Mouse (Mus musculus): Measurements from ENCODE around the gene Chn2. TPM values are rescaled to one million over a fixed set of nuclear protein-coding genes. Genes with fewer than 3 reads are reported as not detected.
A peak's percentile ranks its signal among the peaks of the same experiment; 100 is the strongest.

Gene Chn2
- polyA plus RNA-seq, 1 experiment from 2014 or later, result 9.4 TPM

- no peaks in the 10 kb centered on the region; the same call in 1 of the 2 replicates for H3K27me3 ChIP-seq (ENCODE audit: control insufficient read depth, insufficient read depth, low read depth, low read length)
- WGBS, result 68% methylated on average over 1 of the region's 1 CpGs
- no peak overlapping the region for H3K4me2 ChIP-seq (ENCODE audit: low read depth, low read length)
- no peak overlapping the region for H3K9ac ChIP-seq (ENCODE audit: low read length)
- H3K9me3 ChIP-seq (ENCODE audit: control insufficient read depth, low read length), result no peaks in the 10 kb centered on the region
- H3K27ac ChIP-seq (ENCODE audit: low read length), result no peak overlapping the region
- no peak for ATAC-seq (ENCODE audit: low read depth)
- H3K4me3 ChIP-seq (ENCODE audit: low read length), result no peak overlapping the region
- no peaks in the 10 kb centered on the region for H3K4me1 ChIP-seq (replicated peaks; ENCODE audit: control insufficient read depth, insufficient read depth, low read length)
- no peaks in the 10 kb centered on the region for H3K36me3 ChIP-seq (ENCODE audit: control insufficient read depth, insufficient read depth, low read length)
Observed at GRCm38 (mm10) chr6:54320236-54320635, 280.9 kb downstream of the Chn2 start.

GRCm38 (mm10) chr6:54325246-54325885, 286.0 kb downstream of the Chn2 start, which contains the start of gene Prr15:
Prr15 (plus strand) TSS chr6:54325835.
- Histone ChIP-seq H3K4me2 (ENCODE audit: low read depth, low read length) (peak within 1 kb of the TSS; percentile 96), H3K27ac (ENCODE audit: low read length) (no peak within 1 kb of the TSS), H3K9ac (ENCODE audit: low read length) (peak within 1 kb of the TSS; percentile 58), H3K4me3 (ENCODE audit: low read length) (peak within 1 kb of the TSS; percentile 49), H3K4me1 (replicated peaks; ENCODE audit: control insufficient read depth, insufficient read depth, low read length) (peaks cover 10% of the 10 kb centered on the region; the same call in 1 of the 2 replicates), H3K9me3 (ENCODE audit: control insufficient read depth, low read length) (no peaks in the 10 kb centered on the region), H3K27me3 (ENCODE audit: control insufficient read depth, insufficient read depth, low read depth, low read length) (peaks cover 9% of the 10 kb centered on the region), H3K36me3 (ENCODE audit: control insufficient read depth, insufficient read depth, low read length) (no peaks in the 10 kb centered on the region)
- ATAC-seq (ENCODE audit: low read depth), result no peak
- 24% methylated on average over 3 of the region's 3 CpGs for WGBS

- peak overlapping the region; percentile 96 for H3K4me2 ChIP-seq (ENCODE audit: low read depth, low read length)
- H3K27me3 ChIP-seq (ENCODE audit: control insufficient read depth, insufficient read depth, low read depth, low read length), result peaks cover 9% of the 10 kb centered on the region
- no peaks in the 10 kb centered on the region for H3K36me3 ChIP-seq (ENCODE audit: control insufficient read depth, insufficient read depth, low read length)
- 1% methylated on average over 53 of the region's 53 CpGs for WGBS
- H3K4me3 ChIP-seq (ENCODE audit: low read length), result peak overlapping the region; percentile 49
- peak; percentile 88 for ATAC-seq (ENCODE audit: low read depth)
- H3K9ac ChIP-seq (ENCODE audit: low read length), result peak overlapping the region; percentile 58
- no peaks in the 10 kb centered on the region for H3K9me3 ChIP-seq (ENCODE audit: control insufficient read depth, low read length)
- H3K27ac ChIP-seq (ENCODE audit: low read length), result no peak overlapping the region
- peaks cover 10% of the 10 kb centered on the region; the same call in 1 of the 2 replicates for H3K4me1 ChIP-seq (replicated peaks; ENCODE audit: control insufficient read depth, insufficient read depth, low read length)
Observed at GRCm38 (mm10) chr6:54326671-54327625, 287.6 kb downstream of the Chn2 start.

- under 1% methylated on average over 28 of the region's 28 CpGs for whole genome bisulfite sequencing
- ATAC-seq (ENCODE audit: low read depth), result peak; percentile 53
- Histone ChIP-seq H3K4me3 (ENCODE audit: low read length) (peak overlapping the region; percentile 49), H3K27ac (ENCODE audit: low read length) (no peak overlapping the region), H3K27me3 (ENCODE audit: control insufficient read depth, insufficient read depth, low read depth, low read length) (peaks cover 9% of the 10 kb centered on the region), H3K9ac (ENCODE audit: low read length) (peak overlapping the region; percentile 58), H3K36me3 (ENCODE audit: control insufficient read depth, insufficient read depth, low read length) (no peaks in the 10 kb centered on the region), H3K9me3 (ENCODE audit: control insufficient read depth, low read length) (no peaks in the 10 kb centered on the region), H3K4me2 (ENCODE audit: low read depth, low read length) (peak overlapping the region; percentile 96), H3K4me1 (replicated peaks; ENCODE audit: control insufficient read depth, insufficient read depth, low read length) (peaks cover 15% of the 10 kb centered on the region; the same call in 1 of the 2 replicates)
Observed at GRCm38 (mm10) chr6:54327626-54328003, 288.3 kb downstream of the Chn2 start.

- WGBS, result 90% methylated on average over 5 of the region's 5 CpGs
- peaks cover 9% of the 10 kb centered on the region for H3K27me3 ChIP-seq (ENCODE audit: control insufficient read depth, insufficient read depth, low read depth, low read length)
- no peak overlapping the region for H3K9ac ChIP-seq (ENCODE audit: low read length)
- H3K4me2 ChIP-seq (ENCODE audit: low read depth, low read length), result no peak overlapping the region
- no peak overlapping the region for H3K27ac ChIP-seq (ENCODE audit: low read length)
- H3K4me1 ChIP-seq (replicated peaks; ENCODE audit: control insufficient read depth, insufficient read depth, low read length), result peaks cover 15% of the 10 kb centered on the region; the same call in 1 of the 2 replicates
- ATAC-seq (ENCODE audit: low read depth), result no peak
- no peak overlapping the region for H3K4me3 ChIP-seq (ENCODE audit: low read length)
- no peaks in the 10 kb centered on the region for H3K9me3 ChIP-seq (ENCODE audit: control insufficient read depth, low read length)
- no peaks in the 10 kb centered on the region for H3K36me3 ChIP-seq (ENCODE audit: control insufficient read depth, insufficient read depth, low read length)
Observed at GRCm38 (mm10) chr6:54328783-54329182, 289.4 kb downstream of the Chn2 start.

- no peak overlapping the region for H3K4me3 ChIP-seq (ENCODE audit: low read length)
- WGBS, result 76% methylated on average over 3 of the region's 3 CpGs
- H3K36me3 ChIP-seq (ENCODE audit: control insufficient read depth, insufficient read depth, low read length), result no peaks in the 10 kb centered on the region
- peaks cover 15% of the 10 kb centered on the region; the same call in 1 of the 2 replicates for H3K4me1 ChIP-seq (replicated peaks; ENCODE audit: control insufficient read depth, insufficient read depth, low read length)
- no peak overlapping the region for H3K27ac ChIP-seq (ENCODE audit: low read length)
- no peak overlapping the region for H3K4me2 ChIP-seq (ENCODE audit: low read depth, low read length)
- H3K9ac ChIP-seq (ENCODE audit: low read length), result no peak overlapping the region
- H3K27me3 ChIP-seq (ENCODE audit: control insufficient read depth, insufficient read depth, low read depth, low read length), result peaks cover 9% of the 10 kb centered on the region
- no peak for ATAC-seq (ENCODE audit: low read depth)
- H3K9me3 ChIP-seq (ENCODE audit: control insufficient read depth, low read length), result no peaks in the 10 kb centered on the region
Observed at GRCm38 (mm10) chr6:54329598-54329997, 290.2 kb downstream of the Chn2 start.

GRCm38 (mm10) chr6:54330166-54330565, 290.8 kb downstream of the Chn2 start:
- Histone ChIP-seq H3K9ac (ENCODE audit: low read length) (no peak overlapping the region), H3K4me3 (ENCODE audit: low read length) (no peak overlapping the region), H3K36me3 (ENCODE audit: control insufficient read depth, insufficient read depth, low read length) (no peaks in the 10 kb centered on the region), H3K27me3 (ENCODE audit: control insufficient read depth, insufficient read depth, low read depth, low read length) (peaks cover 9% of the 10 kb centered on the region), H3K4me2 (ENCODE audit: low read depth, low read length) (no peak overlapping the region), H3K9me3 (ENCODE audit: control insufficient read depth, low read length) (no peaks in the 10 kb centered on the region), H3K27ac (ENCODE audit: low read length) (no peak overlapping the region), H3K4me1 (replicated peaks; ENCODE audit: control insufficient read depth, insufficient read depth, low read length) (peaks cover 15% of the 10 kb centered on the region; the same call in 1 of the 2 replicates)
- WGBS, result 74% methylated on average over 10 of the region's 10 CpGs
- no peak for ATAC-seq (ENCODE audit: low read depth)

GRCm38 (mm10) chr6:54331765-54332164, 292.4 kb downstream of the Chn2 start:
- Histone ChIP-seq H3K4me3 (ENCODE audit: low read length) (no peak overlapping the region), H3K4me2 (ENCODE audit: low read depth, low read length) (no peak overlapping the region), H3K36me3 (ENCODE audit: control insufficient read depth, insufficient read depth, low read length) (no peaks in the 10 kb centered on the region), H3K9ac (ENCODE audit: low read length) (no peak overlapping the region), H3K4me1 (replicated peaks; ENCODE audit: control insufficient read depth, insufficient read depth, low read length) (peaks cover 10% of the 10 kb centered on the region; the same call in 1 of the 2 replicates), H3K9me3 (ENCODE audit: control insufficient read depth, low read length) (no peaks in the 10 kb centered on the region), H3K27ac (ENCODE audit: low read length) (no peak overlapping the region), H3K27me3 (ENCODE audit: control insufficient read depth, insufficient read depth, low read depth, low read length) (peaks cover 4% of the 10 kb centered on the region; the same call in 1 of the 2 replicates)
- no peak for ATAC-seq (ENCODE audit: low read depth)
- WGBS, result 44% methylated on average over 10 of the region's 10 CpGs

- Histone ChIP-seq H3K27me3 (ENCODE audit: control insufficient read depth, insufficient read depth, low read depth, low read length) (0 out of 2 replicates have a peak, but pooled peaks cover 2% of the 10 kb centered on the region), H3K9me3 (ENCODE audit: control insufficient read depth, low read length) (no peaks in the 10 kb centered on the region), H3K4me1 (replicated peaks; ENCODE audit: control insufficient read depth, insufficient read depth, low read length) (0 out of 2 replicates have a peak, but pooled peaks cover 7% of the 10 kb centered on the region), H3K4me3 (ENCODE audit: low read length) (no peak overlapping the region), H3K9ac (ENCODE audit: low read length) (no peak overlapping the region), H3K36me3 (ENCODE audit: control insufficient read depth, insufficient read depth, low read length) (no peaks in the 10 kb centered on the region), H3K4me2 (ENCODE audit: low read depth, low read length) (no peak overlapping the region), H3K27ac (ENCODE audit: low read length) (no peak overlapping the region)
- WGBS, result 48% methylated on average over 8 of the region's 8 CpGs
- no peak for ATAC-seq (ENCODE audit: low read depth)
Observed at GRCm38 (mm10) chr6:54332203-54332602, 292.8 kb downstream of the Chn2 start.
